Mouse (Mus musculus): ENCODE data around the gene Dlec1. TPM values are rescaled to one million over a fixed set of nuclear protein-coding genes. Genes with fewer than 3 reads are reported as not detected.
A peak's percentile ranks its signal among the peaks of the same experiment; 100 is the strongest.

Dlec1 gene
- polyA plus RNA-seq, 1 experiment: 2.2 TPM

DNA sequence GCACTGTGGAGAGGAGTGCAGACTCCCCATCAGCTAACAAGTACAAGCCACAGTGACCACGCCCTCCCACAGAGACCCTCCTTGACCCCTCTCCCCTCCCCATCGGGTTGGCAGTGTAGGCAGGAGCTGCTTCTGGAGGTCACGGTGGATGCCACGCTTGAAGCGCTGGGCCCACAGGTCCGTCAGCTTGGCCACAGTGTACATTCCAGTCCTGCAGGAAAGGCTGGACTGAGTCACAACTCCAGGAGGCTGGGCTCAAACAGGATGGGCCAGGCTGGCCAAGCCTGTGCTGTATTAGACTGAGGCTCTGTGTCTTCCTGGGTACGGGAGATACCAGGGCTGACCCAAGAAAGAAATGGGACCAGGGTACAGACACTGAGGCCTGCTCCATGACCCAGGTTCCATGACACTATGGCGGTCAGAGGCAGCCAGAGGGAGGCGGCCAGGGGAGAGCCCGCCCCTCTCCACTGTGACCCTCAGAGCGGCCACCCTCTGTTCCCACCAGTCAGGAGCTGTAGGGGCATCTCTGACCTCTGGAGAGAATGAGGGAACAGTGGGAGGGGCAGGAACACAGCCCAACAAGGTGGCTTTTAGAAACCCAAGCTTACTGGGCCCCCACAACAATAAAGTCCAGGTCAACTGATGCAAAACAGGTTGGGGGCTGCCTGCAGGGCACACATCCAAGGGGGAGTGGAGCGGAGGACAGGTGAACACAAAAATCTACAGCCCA, 10.5 kb upstream of the Dlec1 start:
- TF ChIP-seq CTCF (IDR thresholded peaks at IDR 0.05; ENCODE audit: borderline replicate concordance, extremely low read depth, insufficient read depth, insufficient read length) (no peak), POLR2A (IDR thresholded peaks at IDR 0.05; ENCODE audit: borderline replicate concordance, extremely low read depth, insufficient read depth, insufficient read length, poor library complexity, severe bottlenecking) (no peak)
- DNase-seq (ENCODE audit: low read depth): no peak

DNA sequence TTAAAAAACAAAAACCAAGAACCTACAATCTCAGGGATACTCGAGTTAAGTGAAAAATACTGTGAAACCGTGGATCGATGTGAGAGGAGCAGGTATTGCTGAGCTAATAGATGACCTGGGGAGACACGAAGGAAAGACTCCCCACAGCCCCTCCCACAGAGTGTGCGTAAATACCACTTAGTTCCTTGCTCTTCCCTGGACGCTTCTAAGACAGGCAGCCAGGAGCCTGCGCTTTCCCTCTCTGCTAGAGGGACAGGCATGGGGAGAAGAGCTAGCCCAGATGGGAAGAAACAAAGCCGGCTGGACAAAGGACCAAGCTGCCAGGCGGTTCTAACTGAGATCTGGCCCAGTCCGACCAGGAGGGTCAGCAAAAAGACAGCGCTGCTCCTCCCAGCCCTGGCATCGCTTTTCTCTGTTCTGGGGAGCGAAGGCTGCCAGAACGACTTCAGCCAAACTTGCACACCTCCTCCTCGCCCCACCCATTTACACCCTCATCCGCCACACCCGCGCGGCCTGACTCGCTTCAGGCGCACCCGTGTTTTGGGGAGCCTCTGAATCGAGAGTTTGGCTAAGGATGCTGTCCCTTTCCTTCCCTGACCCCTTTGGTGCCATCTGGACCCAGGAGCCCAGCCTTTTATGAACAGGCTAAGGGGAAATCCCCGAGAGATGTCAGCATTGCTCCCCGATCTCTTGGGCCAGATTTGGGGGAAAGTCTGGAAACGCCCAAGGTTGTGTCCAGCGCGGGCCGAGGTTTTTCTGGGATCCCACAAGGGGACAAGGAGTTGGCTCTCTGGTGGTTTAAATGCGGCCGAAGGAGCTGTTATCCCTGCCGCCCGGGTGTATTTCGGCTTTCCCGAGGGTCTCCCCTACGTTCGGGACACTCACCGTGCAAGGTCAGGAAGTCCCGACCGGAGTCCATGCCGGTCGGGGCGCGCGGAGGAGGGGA, 9.5 kb upstream of the Dlec1 start:
- DNase-seq (ENCODE audit: low read depth): peak; percentile 44
- TF ChIP-seq POLR2A (IDR thresholded peaks at IDR 0.05; ENCODE audit: borderline replicate concordance, extremely low read depth, insufficient read depth, insufficient read length, poor library complexity, severe bottlenecking) (no peak), CTCF (IDR thresholded peaks at IDR 0.05; ENCODE audit: borderline replicate concordance, extremely low read depth, insufficient read depth, insufficient read length) (no peak)

- TF ChIP-seq CTCF (IDR thresholded peaks at IDR 0.05; ENCODE audit: borderline replicate concordance, extremely low read depth, insufficient read depth, insufficient read length) (no peak), POLR2A (IDR thresholded peaks at IDR 0.05; ENCODE audit: borderline replicate concordance, extremely low read depth, insufficient read depth, insufficient read length, poor library complexity, severe bottlenecking) (0 out of 2 replicates have a peak, but pooled peaks have one; percentile 18)
- DNase-seq (ENCODE audit: low read depth): peak; percentile 78
These were observed 8.6 kb upstream of the Dlec1 start, which contains the start of gene Plcd1 for GRCm38 (mm10) chr9:119093419-119094295. Gene Plcd1, minus strand, starts transcription at chr9:119093502.

GRCm38 (mm10) chr9:119094462-119095109, 7.7 kb upstream of the Dlec1 start:
- peak; percentile 48 for DNase-seq (ENCODE audit: low read depth)
- TF ChIP-seq CTCF (IDR thresholded peaks at IDR 0.05; ENCODE audit: borderline replicate concordance, extremely low read depth, insufficient read depth, insufficient read length) (no peak), POLR2A (IDR thresholded peaks at IDR 0.05; ENCODE audit: borderline replicate concordance, extremely low read depth, insufficient read depth, insufficient read length, poor library complexity, severe bottlenecking) (no peak)

- DNase-seq (ENCODE audit: low read depth): no peak
- TF ChIP-seq CTCF (IDR thresholded peaks at IDR 0.05; ENCODE audit: borderline replicate concordance, extremely low read depth, insufficient read depth, insufficient read length): no peak
- TF ChIP-seq POLR2A (IDR thresholded peaks at IDR 0.05; ENCODE audit: borderline replicate concordance, extremely low read depth, insufficient read depth, insufficient read length, poor library complexity, severe bottlenecking): no peak
These were observed 1.9 kb upstream of the Dlec1 start for GRCm38 (mm10) chr9:119100177-119100898.

- DNase-seq (ENCODE audit: low read depth): no peak
- TF ChIP-seq CTCF (IDR thresholded peaks at IDR 0.05; ENCODE audit: borderline replicate concordance, extremely low read depth, insufficient read depth, insufficient read length): no peak
- no peak for TF ChIP-seq POLR2A (IDR thresholded peaks at IDR 0.05; ENCODE audit: borderline replicate concordance, extremely low read depth, insufficient read depth, insufficient read length, poor library complexity, severe bottlenecking)
These were observed 470 bp downstream of the Dlec1 start for GRCm38 (mm10) chr9:119102783-119103113.

DNA sequence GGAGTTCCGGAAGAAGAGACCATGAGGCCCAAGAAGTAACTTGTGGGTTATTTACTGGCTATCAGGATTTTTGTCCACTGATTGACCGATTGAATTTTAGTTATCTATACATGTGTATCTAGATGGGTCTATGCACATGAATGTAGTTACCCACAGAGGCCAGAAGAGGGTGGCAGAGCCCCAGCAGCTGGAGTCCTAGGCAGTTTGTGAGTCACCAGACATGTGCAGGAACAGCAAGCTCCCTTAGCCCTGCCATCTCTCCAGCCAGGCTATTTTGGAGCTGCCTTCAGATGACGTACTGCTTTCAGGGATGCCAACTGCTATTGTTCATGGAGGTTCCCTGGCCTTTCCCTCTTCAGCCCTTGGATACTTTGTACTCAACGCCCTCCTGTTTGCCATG, 5.3 kb downstream of the Dlec1 start:
- DNase-seq (ENCODE audit: low read depth): peak; percentile 19

DNA sequence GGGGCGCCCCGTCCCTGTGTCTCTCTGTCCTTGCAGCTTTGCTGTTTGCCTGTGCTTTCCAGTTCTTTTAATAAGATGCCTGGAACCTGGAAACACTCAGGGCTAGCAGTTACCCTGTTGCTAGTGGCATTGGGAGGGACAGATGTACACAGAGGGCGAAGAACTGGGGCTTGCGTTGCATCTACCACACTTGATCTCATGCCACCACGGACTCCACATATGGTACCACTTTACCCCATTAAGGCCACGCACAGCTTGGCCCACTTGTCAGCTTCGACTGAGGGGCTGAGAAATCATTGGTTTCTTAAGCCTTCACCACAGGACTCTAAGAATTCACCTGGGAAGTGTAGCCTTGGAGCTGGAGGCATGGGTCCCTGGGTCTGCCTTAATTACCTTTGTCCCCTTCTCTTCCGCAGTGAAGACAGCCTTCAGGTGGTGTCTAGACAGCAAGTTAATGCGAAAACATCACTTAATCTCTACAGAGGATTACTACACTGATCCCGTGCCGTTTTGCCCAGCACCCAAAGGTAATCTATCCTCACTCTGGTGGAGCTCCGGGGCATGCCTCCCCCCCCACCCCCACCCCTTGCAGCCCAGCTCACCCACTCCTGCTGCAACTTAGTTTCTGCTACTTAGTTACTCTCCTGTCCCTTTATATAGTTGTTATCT, 7.5 kb downstream of the Dlec1 start:
- TF ChIP-seq CTCF (IDR thresholded peaks at IDR 0.05; ENCODE audit: borderline replicate concordance, extremely low read depth, insufficient read depth, insufficient read length): no peak
- no peak for DNase-seq (ENCODE audit: low read depth)

More for the DNA sequence above, 5.3 kb downstream of the Dlec1 start:
- TF ChIP-seq CTCF (IDR thresholded peaks at IDR 0.05; ENCODE audit: borderline replicate concordance, extremely low read depth, insufficient read depth, insufficient read length) (peak; percentile 48; the same call in 1 of the 2 replicates), POLR2A (IDR thresholded peaks at IDR 0.05; ENCODE audit: borderline replicate concordance, extremely low read depth, insufficient read depth, insufficient read length, poor library complexity, severe bottlenecking) (no peak)

DNA sequence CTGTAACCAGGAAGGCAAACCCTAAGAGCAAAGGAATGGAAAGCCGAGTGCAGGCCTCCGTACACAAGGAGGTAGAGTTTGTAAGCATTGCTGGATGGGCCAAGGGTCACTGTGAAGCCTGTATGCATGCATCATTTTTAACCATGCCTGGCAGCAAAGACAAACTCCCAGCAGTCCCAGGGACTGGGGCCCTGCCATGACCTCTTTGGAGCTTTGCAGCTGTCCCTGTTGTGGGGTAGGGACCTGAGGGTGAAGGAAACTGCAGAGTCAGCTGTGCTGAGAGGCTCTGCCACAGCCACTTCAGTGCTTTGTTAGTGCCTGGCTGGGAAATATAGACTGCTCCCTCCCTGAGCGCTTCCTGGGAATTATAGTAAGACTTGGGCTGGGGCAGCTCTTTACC, 8.4 kb downstream of the Dlec1 start:
- TF ChIP-seq CTCF (IDR thresholded peaks at IDR 0.05; ENCODE audit: borderline replicate concordance, extremely low read depth, insufficient read depth, insufficient read length) (no peak), POLR2A (IDR thresholded peaks at IDR 0.05; ENCODE audit: borderline replicate concordance, extremely low read depth, insufficient read depth, insufficient read length, poor library complexity, severe bottlenecking) (no peak)

More for the DNA sequence above, 8.4 kb downstream of the Dlec1 start:
- peak; percentile 28 for DNase-seq (ENCODE audit: low read depth)
